Mouse (Mus musculus) heart, embryonic 11.5 days (tissue): ENCODE results near the gene Fam168a. TPM values are rescaled to one million over a fixed set of nuclear protein-coding genes. Genes with fewer than 3 reads are reported as not detected.

Experiments used
- microRNA-seq: library from miRNA; unstranded; fragments of <30 nt; microRNA quantifications from one replicate; pipeline ENCODE4, GENCODE M21; 2016; ENCODE audit warnings: borderline number of aligned reads
- polyA plus RNA-seq: library from polyadenylated mRNA; unstranded; fragments of >200 nt; fragmentation: Nextera tagmentation; extraction: Ambion mirVana; gene quantifications from 2 replicates; pipeline ENCODE4 v1.2.1, GENCODE M21; 2014

Fam168a gene
- polyA plus RNA-seq, 1 experiment from 2014 or later = 34.9 TPM

Small RNA genes within 50 kb of the gene (microRNA-seq; reads per million reads assigned to microRNA genes)
- gene Mir3102 = 230 reads per million, percentile 71 among the genes with 10 or more reads in this experiment

Other genes starting within 250 kb of the Fam168a start
- not detected in 2 replicates for gene Ucp3, start 233.6 kb upstream of the Fam168a start, polyA plus RNA-seq
- 216 and 245 TPM in 2 replicates for gene Ucp2, start 213.3 kb upstream of the Fam168a start, polyA plus RNA-seq
- 0.19 and 0.21 TPM in 2 replicates for gene Dnajb13, start 191.7 kb upstream of the Fam168a start, polyA plus RNA-seq
- gene Coa4, start 169.6 kb upstream of the Fam168a start, polyA plus RNA-seq = 24.4 and 27.0 TPM in 2 replicates
- 115 and 128 TPM in 2 replicates for gene Rab6a, start 99.2 kb upstream of the Fam168a start, polyA plus RNA-seq
- 76.9 and 77.3 TPM in 2 replicates for gene Mrpl48, start 98.3 kb upstream of the Fam168a start, polyA plus RNA-seq
- 0.89 and 1.6 TPM in 2 replicates for gene Plekhb1, start 44.2 kb upstream of the Fam168a start, polyA plus RNA-seq
- 2.3 and 3.0 TPM in 2 replicates for gene Relt, start 156.8 kb downstream of the Fam168a start, polyA plus RNA-seq
- gene Arhgef17, start 225.5 kb downstream of the Fam168a start, polyA plus RNA-seq = 8.5 and 8.8 TPM in 2 replicates